ENCODE assay signal across 8 mouse cellular contexts in genomic region chr5:30516376-30516775, GRCm38 (mm10). TPM values are rescaled to one million over a fixed set of nuclear protein-coding genes. Genes with fewer than 3 reads are reported as not detected.
DNase-seq lines count a peak whose midpoint lies in the region; ATAC-seq and TF ChIP-seq lines count a peak whose summit lies in the region.

No protein-coding gene starts in this region.

- DNase-seq in forebrain, embryonic 10.5 days (ENCODE audit: extremely low spot score, low spot score) = peak; percentile 25
- peak; percentile 59 for DNase-seq in urinary bladder, postnatal 14 days (ENCODE audit: low spot score)
- DNase-seq in urinary bladder, postnatal 10 days (ENCODE audit: low spot score) = no peak
- peak; percentile 63 for DNase-seq in embryo, embryonic 10 days (ENCODE audit: low spot score)
- DNase-seq in kidney, postnatal 36 days = peak; percentile 56 to 80
- DNase-seq in lung, postnatal 25 days (ENCODE audit: low spot score) = peak; percentile 65
- peak; percentile 36 to 56 for DNase-seq in spleen, adult 2 months (ENCODE audit: low read depth in 1 of 2, low spot score in 2 of 2)

- peak; percentile 68; the same call in 1 of the 2 replicates for TF ChIP-seq CTCF in spleen, adult 2 months (IDR thresholded peaks at IDR 0.05; ENCODE audit: extremely low read depth, insufficient read depth, insufficient read length, insufficient replicate concordance)

- H3K9ac ChIP-seq in forebrain, embryonic 15.5 days (replicated peaks) = no peak overlapping the region

- H3K4me1 ChIP-seq in forebrain, embryonic 10.5 days = no peaks in the 10 kb centered on the region
- peaks cover 5% of the 10 kb centered on the region; the same call in 1 of the 2 replicates for H3K4me1 ChIP-seq in forebrain, embryonic 15.5 days
- H3K4me1 ChIP-seq in spleen, adult 2 months (ENCODE audit: control insufficient read depth, insufficient read depth, insufficient read length) = no peaks in the 10 kb centered on the region; the same call in 1 of the 2 replicates

- ATAC-seq in forebrain, embryonic 15.5 days (replicated peaks) = no peak

- no peaks in the 10 kb centered on the region for H3K27me3 ChIP-seq in forebrain, embryonic 10.5 days (ENCODE audit: poor library complexity, severe bottlenecking)
- no peaks in the 10 kb centered on the region for H3K27me3 ChIP-seq in forebrain, embryonic 15.5 days
- H3K27me3 ChIP-seq in spleen, adult 2 months (ENCODE audit: control insufficient read depth, insufficient read depth, low read length) = no peaks in the 10 kb centered on the region

- 56% methylated on average over 7 of the region's 7 CpGs for WGBS in forebrain, embryonic 10.5 days
- WGBS in forebrain, embryonic 15.5 days = 56% methylated on average over 7 of the region's 7 CpGs
- WGBS in spleen, adult 2 months = 52% methylated on average over 7 of the region's 7 CpGs

- no peak overlapping the region for H3K4me3 ChIP-seq in forebrain, embryonic 10.5 days
- no peak overlapping the region for H3K4me3 ChIP-seq in forebrain, embryonic 15.5 days
- no peak overlapping the region for H3K4me3 ChIP-seq in spleen, adult 2 months (ENCODE audit: extremely low read depth, insufficient read depth, insufficient read length)

- no peak overlapping the region for H3K27ac ChIP-seq in forebrain, embryonic 10.5 days
- no peak overlapping the region for H3K27ac ChIP-seq in forebrain, embryonic 15.5 days (replicated peaks)
- H3K27ac ChIP-seq in spleen, adult 2 months (ENCODE audit: insufficient read depth, low read length) = no peak overlapping the region

- no peak for TF ChIP-seq POLR2A in spleen, adult 2 months (IDR thresholded peaks at IDR 0.05; ENCODE audit: low read depth, low read length)

- no peaks in the 10 kb centered on the region for H3K36me3 ChIP-seq in forebrain, embryonic 10.5 days (replicated peaks)
- no peaks in the 10 kb centered on the region for H3K36me3 ChIP-seq in forebrain, embryonic 15.5 days
- no peaks in the 10 kb centered on the region for H3K36me3 ChIP-seq in spleen, adult 2 months (ENCODE audit: control insufficient read depth, insufficient read depth, low read length)

- no peak overlapping the region for H3K4me2 ChIP-seq in forebrain, embryonic 15.5 days (replicated peaks)

- no peaks in the 10 kb centered on the region for H3K9me3 ChIP-seq in forebrain, embryonic 10.5 days
- H3K9me3 ChIP-seq in forebrain, embryonic 15.5 days = no peaks in the 10 kb centered on the region

RNA-seq across cellular contexts. Expression of gene Cib4, which starts 29.3 kb away (rescaled TPM):
- polyA plus RNA-seq in forebrain, embryonic 10.5 days (2016; fragmentation: Nextera tagmentation; extraction: Ambion mirVana) = not detected in 2 replicates
- polyA plus RNA-seq in forebrain, embryonic 15.5 days (2015; fragmentation: Nextera tagmentation; extraction: Ambion mirVana) = not detected in 2 replicates
- not detected in 2 replicates for polyA plus RNA-seq in spleen, adult 2 months (2012; rRNA removed)

RNA-seq across cellular contexts. Expression of gene 1700001C02Rik, which starts 50.5 kb away (rescaled TPM):
- not detected in 2 replicates for polyA plus RNA-seq in forebrain, embryonic 10.5 days (2016; fragmentation: Nextera tagmentation; extraction: Ambion mirVana)
- 0.56 and 1.5 TPM in 2 replicates for polyA plus RNA-seq in forebrain, embryonic 15.5 days (2015; fragmentation: Nextera tagmentation; extraction: Ambion mirVana)
- polyA plus RNA-seq in spleen, adult 2 months (2012; rRNA removed) = not detected in 2 replicates

RNA-seq across cellular contexts. Expression of gene Otof, which starts 54.6 kb away (rescaled TPM):
- polyA plus RNA-seq in forebrain, embryonic 10.5 days (2016; fragmentation: Nextera tagmentation; extraction: Ambion mirVana) = 0.06 and 0.12 TPM in 2 replicates
- 2.0 and 2.1 TPM in 2 replicates for polyA plus RNA-seq in forebrain, embryonic 15.5 days (2015; fragmentation: Nextera tagmentation; extraction: Ambion mirVana)
- 0.05 and 0.08 TPM in 2 replicates for polyA plus RNA-seq in spleen, adult 2 months (2012; rRNA removed)
